Mouse (Mus musculus): Measurements from ENCODE around the gene Hnrnpr. TPM values are rescaled to one million over a fixed set of nuclear protein-coding genes. Genes with fewer than 3 reads are reported as not detected.

The Hnrnpr gene
- total RNA-seq (2015; ENCODE audit: low replicate concordance) (41.1 and 67.9 TPM in 2 replicates), total RNA-seq (2017; ENCODE audit: low replicate concordance) (112 and 119 TPM in 2 replicates)

DNA sequence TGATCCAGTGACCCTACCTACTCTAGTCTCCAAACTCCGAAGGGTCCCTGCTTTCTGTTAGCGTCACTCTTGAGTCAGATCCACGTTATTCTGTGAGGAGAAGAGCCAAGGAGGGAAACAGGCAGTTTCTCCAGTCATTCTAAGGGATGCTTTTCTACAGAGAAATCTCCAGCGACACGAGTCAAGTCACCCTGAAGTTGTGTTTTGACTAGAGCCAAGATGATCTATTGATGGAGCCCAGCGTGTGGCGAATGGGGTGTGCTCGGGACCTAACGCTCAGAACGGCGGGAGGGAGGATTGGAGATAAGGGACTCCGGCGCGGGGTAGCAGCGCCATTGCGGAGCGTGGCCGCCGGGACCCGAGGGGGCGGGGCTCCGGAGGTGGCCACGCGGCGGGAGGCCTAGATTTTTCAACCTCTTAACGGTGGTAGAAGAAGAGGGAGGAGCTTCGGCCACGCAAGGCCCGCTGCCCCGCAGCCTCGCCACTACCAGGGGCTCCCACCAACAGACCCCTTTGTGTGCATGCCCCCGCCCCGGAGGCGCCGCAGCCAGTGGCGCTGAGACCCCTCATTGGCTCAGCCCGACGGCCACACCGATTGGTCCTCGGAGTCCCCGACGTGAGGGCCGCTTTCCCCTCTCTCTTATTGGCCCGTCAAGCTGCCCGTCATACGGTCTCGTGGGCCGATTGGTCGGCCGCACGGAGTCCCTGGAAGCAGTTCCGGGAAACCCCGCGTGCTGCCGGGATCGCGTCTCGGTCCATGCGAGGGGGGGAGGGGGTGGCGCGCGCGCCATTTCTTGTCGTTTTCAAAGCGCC lies at the start of gene Hnrnpr:
TSS of gene Hnrnpr (plus strand) at position 714 of the 813 bp plus-strand sequence.
- ATAC-seq (replicated peaks; ENCODE audit: low FRiP score, poor library complexity, severe bottlenecking): peak; percentile 91

GRCm38 (mm10) chr4:136261912-136262311 lies 48.8 kb upstream of the Hnrnpr start:
- no peak for ATAC-seq (replicated peaks; ENCODE audit: low FRiP score, poor library complexity, severe bottlenecking)

GRCm38 (mm10) chr4:136263555-136263954 lies 47.2 kb upstream of the Hnrnpr start:
- ATAC-seq (replicated peaks; ENCODE audit: low FRiP score, poor library complexity, severe bottlenecking): no peak

DNA sequence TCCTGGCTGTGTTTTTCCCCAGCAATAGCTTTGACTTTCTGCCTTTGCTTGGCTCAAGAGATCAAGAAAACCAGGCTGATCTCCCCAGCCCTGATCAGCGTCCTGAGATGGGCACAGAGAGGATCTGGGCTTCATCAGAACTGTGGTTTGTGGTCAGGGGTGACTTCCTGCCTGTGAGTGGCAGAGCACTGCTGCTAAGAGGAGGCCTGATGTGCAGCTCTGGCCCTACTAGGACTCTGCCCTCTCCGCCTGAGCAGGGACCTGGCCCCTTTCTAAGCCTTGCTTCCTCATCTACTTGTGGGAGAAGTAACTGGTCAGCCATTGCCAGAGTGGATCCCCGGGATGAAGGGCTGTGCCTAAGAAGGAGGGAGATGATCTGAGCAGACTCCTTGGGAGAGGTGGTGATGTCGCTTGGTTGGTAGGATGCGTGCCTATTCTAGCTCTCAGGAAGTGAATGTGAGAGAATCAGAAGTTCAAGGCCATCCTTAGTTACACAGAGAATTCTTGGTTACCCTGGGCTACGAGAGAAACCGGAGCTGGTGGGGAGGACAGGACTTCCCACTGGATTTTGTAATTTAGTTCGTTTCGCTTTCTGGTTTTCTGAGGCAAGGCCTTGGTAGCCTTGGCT lies 43.9 kb upstream of the Hnrnpr start:
- no peak for ATAC-seq (replicated peaks; ENCODE audit: low FRiP score, poor library complexity, severe bottlenecking)

GRCm38 (mm10) chr4:136268912-136269311 lies 41.8 kb upstream of the Hnrnpr start:
- 0 out of 2 replicates have a peak, but pooled peaks have one; percentile 20 for ATAC-seq (replicated peaks; ENCODE audit: low FRiP score, poor library complexity, severe bottlenecking)

GRCm38 (mm10) chr4:136270648-136271047 lies 40.1 kb upstream of the Hnrnpr start:
- no peak for ATAC-seq (replicated peaks; ENCODE audit: low FRiP score, poor library complexity, severe bottlenecking)

- ATAC-seq (replicated peaks; ENCODE audit: low FRiP score, poor library complexity, severe bottlenecking): no peak
These were observed 29.6 kb upstream of the Hnrnpr start for GRCm38 (mm10) chr4:136281097-136281496.

GRCm38 (mm10) chr4:136281611-136282010 lies 29.1 kb upstream of the Hnrnpr start:
- no peak for ATAC-seq (replicated peaks; ENCODE audit: low FRiP score, poor library complexity, severe bottlenecking)

GRCm38 (mm10) chr4:136282621-136283480 lies 27.9 kb upstream of the Hnrnpr start:
- ATAC-seq (replicated peaks; ENCODE audit: low FRiP score, poor library complexity, severe bottlenecking): no peak

DNA sequence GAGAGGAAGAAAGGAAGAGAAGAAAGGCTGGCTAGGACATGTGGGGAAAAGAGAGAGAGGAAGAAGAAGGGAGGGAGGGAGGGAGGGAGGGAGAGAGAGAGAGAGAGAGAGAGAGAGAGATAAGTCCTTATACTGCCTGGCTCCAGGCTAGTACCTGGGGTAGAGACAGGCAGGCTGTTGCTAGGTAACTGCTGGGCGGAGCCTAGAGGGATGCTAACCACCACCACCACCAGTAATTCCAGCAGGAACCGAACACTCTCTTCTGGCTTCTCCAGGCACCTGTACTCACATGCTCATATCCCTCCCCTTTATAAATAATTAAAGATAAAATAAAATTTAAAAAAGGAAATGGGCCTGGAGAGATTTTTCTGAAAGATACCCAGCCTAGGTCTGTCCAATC lies 27.0 kb upstream of the Hnrnpr start:
- ATAC-seq (replicated peaks; ENCODE audit: low FRiP score, poor library complexity, severe bottlenecking): no peak

DNA sequence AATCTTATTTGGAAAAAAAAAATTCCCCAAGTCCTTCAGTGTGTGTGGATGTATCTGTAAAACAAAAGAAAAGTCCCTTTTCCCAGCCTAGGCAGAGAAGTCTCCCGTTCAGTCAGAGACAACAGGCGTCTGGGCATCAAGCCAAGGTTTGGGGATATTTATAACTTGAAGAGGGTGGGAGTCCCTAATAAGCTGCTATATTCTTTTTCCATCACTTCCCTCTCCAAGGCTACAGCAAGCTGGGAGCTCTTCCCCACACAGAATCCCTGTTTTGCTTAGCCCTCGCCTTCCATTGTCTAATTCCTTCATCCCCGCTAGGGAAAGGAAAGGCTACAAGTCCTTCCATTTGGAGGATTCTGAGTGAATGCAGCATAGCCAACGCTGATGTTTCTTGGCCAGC lies 26.3 kb upstream of the Hnrnpr start, which contains the start of gene Zfp46:
TSS of gene Zfp46 (plus strand) at position 229 of the 400 bp plus-strand sequence.
- ATAC-seq (replicated peaks; ENCODE audit: low FRiP score, poor library complexity, severe bottlenecking): no peak

DNA sequence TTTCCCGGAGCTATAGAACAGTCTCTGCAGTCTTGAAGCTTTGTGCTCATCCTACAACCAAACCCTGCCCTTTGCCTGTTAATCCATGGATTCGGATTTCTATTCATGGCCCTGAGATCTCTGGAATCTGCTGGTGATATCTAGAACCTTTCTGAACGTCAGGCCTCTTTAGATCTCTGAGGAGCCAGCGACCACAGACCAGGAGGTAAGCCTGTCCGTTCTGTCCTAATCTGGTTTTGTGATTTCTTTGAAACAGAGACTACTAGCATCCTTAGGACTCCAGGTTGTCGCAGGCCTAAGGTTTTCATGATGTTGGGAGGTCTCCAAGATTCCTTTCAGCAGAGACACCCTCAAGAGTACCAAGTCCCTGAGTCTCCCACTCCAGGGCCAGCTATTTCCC lies 25.9 kb upstream of the Hnrnpr start:
- no peak for ATAC-seq (replicated peaks; ENCODE audit: low FRiP score, poor library complexity, severe bottlenecking)

DNA sequence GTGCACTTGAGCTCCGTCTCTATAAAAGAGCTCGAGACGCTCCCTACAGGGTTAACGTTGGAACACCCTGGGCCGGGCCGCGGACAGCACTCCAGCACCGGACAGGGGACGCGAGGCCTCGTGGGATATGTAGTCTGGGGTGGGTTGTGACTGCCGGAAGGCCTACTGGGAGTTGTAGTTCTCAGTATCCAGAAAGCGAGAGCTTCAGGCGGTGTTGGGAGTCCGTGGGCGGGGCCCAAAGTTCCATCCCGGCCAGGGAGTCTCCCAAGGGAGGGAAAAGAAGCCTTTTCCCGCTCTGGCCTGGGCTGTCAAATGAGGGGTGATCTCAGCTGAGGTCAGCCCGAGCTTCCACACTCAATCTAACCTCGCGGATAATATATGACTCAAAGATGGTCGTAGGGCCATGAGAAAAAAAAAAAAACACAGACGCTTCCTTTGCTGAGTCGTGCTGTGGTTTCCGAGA lies 25.4 kb upstream of the Hnrnpr start:
- ATAC-seq (replicated peaks; ENCODE audit: low FRiP score, poor library complexity, severe bottlenecking): peak; percentile 92

- ATAC-seq (replicated peaks; ENCODE audit: low FRiP score, poor library complexity, severe bottlenecking): peak; percentile 95
These were observed 24.9 kb upstream of the Hnrnpr start for GRCm38 (mm10) chr4:136285811-136286371.

GRCm38 (mm10) chr4:136289918-136290780 lies 20.6 kb upstream of the Hnrnpr start:
- no peak for ATAC-seq (replicated peaks; ENCODE audit: low FRiP score, poor library complexity, severe bottlenecking)

- ATAC-seq (replicated peaks; ENCODE audit: low FRiP score, poor library complexity, severe bottlenecking): no peak
These were observed 19.8 kb upstream of the Hnrnpr start for GRCm38 (mm10) chr4:136290781-136291595.

GRCm38 (mm10) chr4:136291692-136292091 lies 19.1 kb upstream of the Hnrnpr start:
- ATAC-seq (replicated peaks; ENCODE audit: low FRiP score, poor library complexity, severe bottlenecking): no peak

- no peak for ATAC-seq (replicated peaks; ENCODE audit: low FRiP score, poor library complexity, severe bottlenecking)
These were observed 14.8 kb upstream of the Hnrnpr start for GRCm38 (mm10) chr4:136295941-136296340.

Data from erythroblast, adult 5-6 weeks (primary cell).